In genomic region chr5:108266990-108267389, GRCm38 (mm10) we compare ENCODE assay signal across 26 mouse cellular contexts. TPM values are rescaled to one million over a fixed set of nuclear protein-coding genes. Genes with fewer than 3 reads are reported as not detected.
A peak's percentile ranks its signal among the peaks of the same experiment; 100 is the strongest.
DNase-seq lines count a peak whose midpoint lies in the region; ATAC-seq and TF ChIP-seq lines count a peak whose summit lies in the region.
"Had no signal": no experiment of that assay in that cellular context is flagged by ENCODE, and none has a peak within 500 bp of the region (broad histone marks: within the 10 kb centered on the region; RNA-seq: fewer than 3 reads in every experiment).

No protein-coding gene starts in this region.

- no peaks in the 10 kb centered on the region for H3K9me3 ChIP-seq in midbrain, embryonic 11.5 days (ENCODE audit: control insufficient read depth, low read length)
- no peaks in the 10 kb centered on the region for H3K9me3 ChIP-seq in midbrain, postnatal 0 days (ENCODE audit: low read length)
- no peaks in the 10 kb centered on the region for H3K9me3 ChIP-seq in liver, embryonic 12.5 days (replicated peaks)
- no peaks in the 10 kb centered on the region for H3K9me3 ChIP-seq in liver, embryonic 15.5 days (replicated peaks)
- H3K9me3 ChIP-seq in hindbrain, embryonic 12.5 days (replicated peaks), result no peaks in the 10 kb centered on the region
- H3K9me3 ChIP-seq: embryonic facial prominence, embryonic 12.5 days; embryonic facial prominence, embryonic 15.5 days; heart, embryonic 12.5 days; heart, embryonic 15.5 days; hindbrain, embryonic 15.5 days had no signal

- TF ChIP-seq POLR2A in small intestine, adult 2 months (IDR thresholded peaks at IDR 0.05; ENCODE audit: low read depth, low read length), result no peak

- no peak for TF ChIP-seq CTCF in midbrain, postnatal 0 days (IDR thresholded peaks at IDR 0.05)
- no peak for TF ChIP-seq CTCF in small intestine, adult 2 months (IDR thresholded peaks at IDR 0.05; ENCODE audit: extremely low read depth, insufficient read length, insufficient replicate concordance, low read depth, low read length)

- no peak overlapping the region for H3K9ac ChIP-seq in midbrain, embryonic 11.5 days (ENCODE audit: low read length)
- no peak overlapping the region for H3K9ac ChIP-seq in midbrain, postnatal 0 days (replicated peaks; ENCODE audit: low read length, poor library complexity, severe bottlenecking)
- H3K9ac ChIP-seq in liver, embryonic 12.5 days, result no peak overlapping the region
- no peak overlapping the region for H3K9ac ChIP-seq in liver, embryonic 15.5 days
- no peak overlapping the region for H3K9ac ChIP-seq in hindbrain, embryonic 12.5 days
- H3K9ac ChIP-seq: embryonic facial prominence, embryonic 12.5 days; embryonic facial prominence, embryonic 15.5 days; forebrain, postnatal 0 days; heart, embryonic 12.5 days; heart, embryonic 15.5 days; hindbrain, embryonic 15.5 days had no signal

- no peaks in the 10 kb centered on the region for H3K27me3 ChIP-seq in midbrain, embryonic 11.5 days (ENCODE audit: control insufficient read depth, insufficient read depth, low read length)
- no peaks in the 10 kb centered on the region for H3K27me3 ChIP-seq in midbrain, postnatal 0 days (ENCODE audit: insufficient read depth, low read length)
- H3K27me3 ChIP-seq in liver, embryonic 12.5 days (replicated peaks), result no peaks in the 10 kb centered on the region
- H3K27me3 ChIP-seq in liver, embryonic 15.5 days, result no peaks in the 10 kb centered on the region
- no peaks in the 10 kb centered on the region for H3K27me3 ChIP-seq in small intestine, adult 2 months (ENCODE audit: control insufficient read depth, insufficient read depth, low read length)
- no peaks in the 10 kb centered on the region for H3K27me3 ChIP-seq in hindbrain, embryonic 12.5 days
- H3K27me3 ChIP-seq: embryonic facial prominence, embryonic 12.5 days; embryonic facial prominence, embryonic 15.5 days; heart, embryonic 12.5 days; heart, embryonic 15.5 days; hindbrain, embryonic 15.5 days had no signal

- H3K4me3 ChIP-seq in midbrain, embryonic 11.5 days (ENCODE audit: low read depth, low read length), result no peak overlapping the region
- no peak overlapping the region for H3K4me3 ChIP-seq in midbrain, postnatal 0 days (ENCODE audit: low read depth, low read length)
- no peak overlapping the region for H3K4me3 ChIP-seq in liver, embryonic 12.5 days
- no peak overlapping the region for H3K4me3 ChIP-seq in liver, embryonic 15.5 days (replicated peaks)
- no peak overlapping the region for H3K4me3 ChIP-seq in small intestine, adult 2 months (ENCODE audit: low read depth, low read length)
- no peak overlapping the region for H3K4me3 ChIP-seq in hindbrain, embryonic 12.5 days
- H3K4me3 ChIP-seq: embryonic facial prominence, embryonic 12.5 days; embryonic facial prominence, embryonic 15.5 days; heart, embryonic 12.5 days; heart, embryonic 15.5 days; hindbrain, embryonic 15.5 days had no signal

- ATAC-seq in midbrain, embryonic 11.5 days (ENCODE audit: low FRiP score), result no peak
- no peak for ATAC-seq in midbrain, postnatal 0 days (ENCODE audit: low FRiP score)
- no peak for ATAC-seq in liver, embryonic 12.5 days
- no peak for ATAC-seq in liver, embryonic 15.5 days (ENCODE audit: insufficient read depth)
- no peak for ATAC-seq in hindbrain, embryonic 12.5 days (ENCODE audit: low FRiP score)
- ATAC-seq: activated CD4-positive, CD25-positive, alpha-beta regulatory T cell, adult 4 months; CD4-positive, CD25-positive, alpha-beta regulatory T cell, adult 4 months; forebrain, embryonic 14.5 days; forebrain, postnatal 0 days had no signal

- H3K4me2 ChIP-seq in midbrain, embryonic 11.5 days, result no peak overlapping the region
- H3K4me2 ChIP-seq in midbrain, postnatal 0 days (ENCODE audit: low read depth, low read length, poor library complexity, severe bottlenecking), result no peak overlapping the region
- peak overlapping the region; percentile 86; the same call in 1 of the 2 replicates for H3K4me2 ChIP-seq in liver, embryonic 12.5 days
- H3K4me2 ChIP-seq in liver, embryonic 15.5 days, result peak overlapping the region; percentile 35
- no peak overlapping the region for H3K4me2 ChIP-seq in hindbrain, embryonic 12.5 days (replicated peaks)
- H3K4me2 ChIP-seq: embryonic facial prominence, embryonic 12.5 days; embryonic facial prominence, embryonic 15.5 days; heart, embryonic 12.5 days; heart, embryonic 15.5 days; hindbrain, embryonic 15.5 days had no signal

- no peaks in the 10 kb centered on the region for H3K36me3 ChIP-seq in midbrain, embryonic 11.5 days (ENCODE audit: control insufficient read depth, insufficient read depth, low read length)
- no peaks in the 10 kb centered on the region for H3K36me3 ChIP-seq in midbrain, postnatal 0 days (ENCODE audit: insufficient read depth, low read length)
- H3K36me3 ChIP-seq in liver, embryonic 12.5 days, result 0 out of 2 replicates have a peak, but pooled peaks cover 2% of the 10 kb centered on the region
- H3K36me3 ChIP-seq in liver, embryonic 15.5 days (replicated peaks), result no peaks in the 10 kb centered on the region
- H3K36me3 ChIP-seq in small intestine, adult 2 months (ENCODE audit: control insufficient read depth, insufficient read depth, low read length), result no peaks in the 10 kb centered on the region
- H3K36me3 ChIP-seq in hindbrain, embryonic 12.5 days, result no peaks in the 10 kb centered on the region
- H3K36me3 ChIP-seq: embryonic facial prominence, embryonic 12.5 days; embryonic facial prominence, embryonic 15.5 days; heart, embryonic 12.5 days; heart, embryonic 15.5 days; hindbrain, embryonic 15.5 days had no signal

- H3K27ac ChIP-seq in midbrain, embryonic 11.5 days (ENCODE audit: low read depth, low read length), result no peak overlapping the region
- no peak overlapping the region for H3K27ac ChIP-seq in midbrain, postnatal 0 days (ENCODE audit: low read depth, low read length)
- peak overlapping the region; percentile 68 for H3K27ac ChIP-seq in liver, embryonic 12.5 days
- peak overlapping the region; percentile 73 for H3K27ac ChIP-seq in liver, embryonic 15.5 days (replicated peaks)
- H3K27ac ChIP-seq in small intestine, adult 2 months (ENCODE audit: insufficient read depth, low read depth, low read length), result peak overlapping the region; percentile 46; the same call in 1 of the 2 replicates
- H3K27ac ChIP-seq in hindbrain, embryonic 12.5 days, result no peak overlapping the region
- H3K27ac ChIP-seq: embryonic facial prominence, embryonic 12.5 days; embryonic facial prominence, embryonic 15.5 days; heart, embryonic 15.5 days; hindbrain, embryonic 15.5 days had no signal

- peak; percentile 57 for DNase-seq in midbrain, embryonic 11.5 days (ENCODE audit: low spot score, missing footprints)
- DNase-seq in midbrain, postnatal 0 days (ENCODE audit: low spot score), result no peak
- DNase-seq in kidney, postnatal 4 days, result no peak
- no peak for DNase-seq in cerebellum, adult 11-12 months
- DNase-seq: adrenal gland, adult 8-10 months; adrenal gland, postnatal 25 days; cerebellum, adult 2 months; cerebellum, adult 9-11 months; cerebellum, postnatal 25 days; forebrain, postnatal 0 days; gastrocnemius, postnatal 25 days; heart, adult 18-20 months; heart, postnatal 14 days; heart, postnatal 4 days had no signal

- H3K4me1 ChIP-seq in midbrain, embryonic 11.5 days (ENCODE audit: control insufficient read depth, insufficient read depth, low read length), result peaks cover 21% of the 10 kb centered on the region
- H3K4me1 ChIP-seq in midbrain, postnatal 0 days (ENCODE audit: insufficient read depth, low read length), result peaks cover 9% of the 10 kb centered on the region; the same call in 1 of the 2 replicates
- peaks cover 72% of the 10 kb centered on the region for H3K4me1 ChIP-seq in liver, embryonic 12.5 days
- H3K4me1 ChIP-seq in liver, embryonic 15.5 days (replicated peaks), result peaks cover 77% of the 10 kb centered on the region
- peaks cover 9% of the 10 kb centered on the region for H3K4me1 ChIP-seq in small intestine, adult 2 months (ENCODE audit: control insufficient read depth, insufficient read depth, insufficient read length, low read length)
- H3K4me1 ChIP-seq in hindbrain, embryonic 12.5 days, result peaks cover 25% of the 10 kb centered on the region

RNA-seq across cellular contexts. Expression of gene Dr1, which starts 1.7 kb away (rescaled TPM):
- polyA plus RNA-seq in midbrain, embryonic 11.5 days (2014; fragmentation: Nextera tagmentation; extraction: Ambion mirVana), result 66.8 and 73.4 TPM in 2 replicates
- total RNA-seq in midbrain, postnatal 0 days (2014; rRNA removed), result 35.1 and 45.7 TPM in 2 replicates
- polyA plus RNA-seq in midbrain, postnatal 0 days (2015; fragmentation: Nextera tagmentation; extraction: Ambion mirVana), result 39.3 and 40.2 TPM in 2 replicates
- 39.6 and 39.7 TPM in 2 replicates for polyA plus RNA-seq in liver, embryonic 12.5 days (2016; fragmentation: Nextera tagmentation; extraction: Ambion mirVana)
- 25.0 and 25.6 TPM in 2 replicates for polyA plus RNA-seq in liver, embryonic 15.5 days (2015; fragmentation: Nextera tagmentation; extraction: Ambion mirVana)
- polyA plus RNA-seq in small intestine, adult 2 months (2012; rRNA removed), result 10.7 and 15.8 TPM in 2 replicates
- polyA plus RNA-seq in hindbrain, embryonic 12.5 days (2016; fragmentation: Nextera tagmentation; extraction: Ambion mirVana), result 46.7 and 51.4 TPM in 2 replicates

RNA-seq across cellular contexts. Expression of gene Pigg, which starts 45.4 kb away (rescaled TPM):
- polyA plus RNA-seq in midbrain, embryonic 11.5 days (2014; fragmentation: Nextera tagmentation; extraction: Ambion mirVana), result 2.8 and 3.7 TPM in 2 replicates
- 6.5 and 6.8 TPM in 2 replicates for total RNA-seq in midbrain, postnatal 0 days (2014; rRNA removed)
- polyA plus RNA-seq in midbrain, postnatal 0 days (2015; fragmentation: Nextera tagmentation; extraction: Ambion mirVana), result 2.2 and 2.4 TPM in 2 replicates
- polyA plus RNA-seq in liver, embryonic 12.5 days (2016; fragmentation: Nextera tagmentation; extraction: Ambion mirVana), result 5.6 and 6.0 TPM in 2 replicates
- 3.1 TPM in 2 replicates for polyA plus RNA-seq in liver, embryonic 15.5 days (2015; fragmentation: Nextera tagmentation; extraction: Ambion mirVana)
- 2.5 and 4.7 TPM in 2 replicates for polyA plus RNA-seq in small intestine, adult 2 months (2012; rRNA removed)
- 6.7 and 7.0 TPM in 2 replicates for polyA plus RNA-seq in hindbrain, embryonic 12.5 days (2016; fragmentation: Nextera tagmentation; extraction: Ambion mirVana)

Comparison
In these comparisons a context has a peak if more than half of its experiments do, and no peak if none do; other contexts are left out.
1. H3K27ac ChIP-seq: peak in liver, embryonic 12.5 days (single experiment), liver, embryonic 15.5 days (single experiment) and small intestine, adult 2 months (single experiment); none in midbrain, embryonic 11.5 days (single experiment), midbrain, postnatal 0 days (single experiment) and hindbrain, embryonic 12.5 days (single experiment).
2. H3K4me2 ChIP-seq: peak in liver, embryonic 12.5 days (single experiment) and liver, embryonic 15.5 days (single experiment); none in midbrain, embryonic 11.5 days (single experiment), midbrain, postnatal 0 days (single experiment) and hindbrain, embryonic 12.5 days (single experiment).